Mouse (Mus musculus): ENCODE measurements around the gene Rita1. TPM values are rescaled to one million over a fixed set of nuclear protein-coding genes. Genes with fewer than 3 reads are reported as not detected.

Gene Rita1
- total RNA-seq, 2 experiments from 2014 or later, result 2.3 to 4.7 TPM

DNA sequence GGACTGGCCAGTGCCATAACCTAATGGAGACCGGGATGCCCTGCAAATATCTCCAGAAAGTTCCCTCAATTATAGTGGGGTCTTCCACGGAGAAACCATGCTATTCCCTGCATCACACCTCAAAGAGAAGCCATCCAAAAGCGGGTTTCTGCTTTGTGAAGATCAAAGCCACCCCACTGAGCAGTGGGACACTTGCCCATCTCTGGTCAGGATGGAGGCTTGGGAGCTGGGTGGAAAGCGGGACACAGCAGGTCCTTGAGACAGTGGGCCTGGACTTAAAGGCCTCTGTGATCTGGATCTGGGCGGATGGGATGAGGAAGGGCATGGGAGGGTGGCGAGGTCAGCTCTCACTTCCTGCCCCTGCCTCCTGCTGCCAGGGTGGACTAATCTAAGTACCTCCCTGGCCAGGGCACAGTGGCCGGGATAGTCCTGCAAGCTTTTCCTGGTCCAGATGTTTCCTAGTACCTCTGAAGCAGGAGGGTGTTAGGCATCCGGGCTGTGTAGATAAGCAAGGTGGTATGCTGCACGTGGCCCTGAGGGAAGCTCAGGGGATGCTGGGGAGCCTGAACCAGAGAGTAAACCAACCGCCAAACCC is 37.8 kb downstream of the Rita1 start:
- no peak for ATAC-seq (replicated peaks; ENCODE audit: poor library complexity)

DNA sequence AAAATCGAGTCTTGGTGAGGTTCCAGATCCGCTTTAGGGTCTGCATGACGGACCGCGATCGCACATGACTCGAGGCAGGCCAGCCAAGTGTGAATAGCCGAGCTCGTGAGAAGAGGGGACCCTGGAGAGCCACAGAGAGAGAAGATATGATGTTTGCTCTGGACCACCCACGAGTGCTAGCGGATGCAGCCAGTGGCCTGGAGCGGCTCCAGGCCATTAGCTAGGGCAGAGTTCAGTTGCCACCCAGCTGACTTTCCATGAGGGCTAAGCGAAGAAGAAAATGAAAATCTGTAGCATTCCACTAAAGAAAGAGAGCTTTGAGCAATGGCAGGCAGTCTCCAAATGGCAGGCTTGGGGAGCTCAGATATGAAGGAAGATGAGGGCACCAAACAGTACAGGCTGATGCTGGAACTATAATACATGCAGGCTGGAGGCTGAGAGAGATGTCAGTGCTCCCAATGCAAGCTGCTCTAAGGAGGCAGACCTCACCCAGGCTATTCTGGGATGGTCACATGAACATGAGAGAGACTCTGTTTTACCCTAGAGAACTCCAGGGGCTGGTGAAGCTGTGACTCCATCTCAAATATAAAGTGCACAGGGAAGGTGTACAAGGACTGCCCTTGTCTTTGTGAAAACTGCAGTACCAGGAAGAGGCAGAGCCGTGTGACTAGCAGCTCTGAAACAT is 41.2 kb downstream of the Rita1 start:
- no peak for ATAC-seq (replicated peaks; ENCODE audit: poor library complexity)

- peak; percentile 85 for ATAC-seq (replicated peaks; ENCODE audit: poor library complexity)
Measured at GRCm38 (mm10) chr5:120570289-120570897, 42.0 kb downstream of the Rita1 start.

DNA sequence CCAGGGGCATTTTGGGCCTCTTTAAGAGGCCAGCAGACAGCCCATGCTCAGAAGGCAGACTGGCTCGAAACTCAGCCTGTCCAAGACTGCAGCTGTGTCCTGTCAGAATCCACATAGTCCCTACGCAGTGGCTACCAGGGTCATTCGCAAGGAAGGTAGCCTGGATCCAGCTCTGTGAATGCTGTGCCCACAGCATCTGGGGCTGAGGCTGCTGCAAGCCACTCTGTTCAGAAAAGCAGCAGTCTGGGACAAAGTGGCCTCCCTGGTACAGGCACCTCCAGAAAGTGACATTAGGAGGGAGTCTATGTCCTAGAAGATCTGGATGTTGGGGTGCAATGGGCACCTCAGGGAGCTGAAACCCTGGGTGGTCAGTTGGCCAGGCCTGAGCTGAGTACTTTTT is 42.6 kb downstream of the Rita1 start:
- no peak for ATAC-seq (replicated peaks; ENCODE audit: poor library complexity)

- no peak for ATAC-seq (replicated peaks; ENCODE audit: poor library complexity)
Measured at GRCm38 (mm10) chr5:120568964-120569363, 43.4 kb downstream of the Rita1 start.

- ATAC-seq (replicated peaks; ENCODE audit: poor library complexity), result no peak
Measured at GRCm38 (mm10) chr5:120568336-120568768, 44.0 kb downstream of the Rita1 start.

- ATAC-seq (replicated peaks; ENCODE audit: poor library complexity), result no peak
Measured at GRCm38 (mm10) chr5:120567761-120568211, 44.6 kb downstream of the Rita1 start.

DNA sequence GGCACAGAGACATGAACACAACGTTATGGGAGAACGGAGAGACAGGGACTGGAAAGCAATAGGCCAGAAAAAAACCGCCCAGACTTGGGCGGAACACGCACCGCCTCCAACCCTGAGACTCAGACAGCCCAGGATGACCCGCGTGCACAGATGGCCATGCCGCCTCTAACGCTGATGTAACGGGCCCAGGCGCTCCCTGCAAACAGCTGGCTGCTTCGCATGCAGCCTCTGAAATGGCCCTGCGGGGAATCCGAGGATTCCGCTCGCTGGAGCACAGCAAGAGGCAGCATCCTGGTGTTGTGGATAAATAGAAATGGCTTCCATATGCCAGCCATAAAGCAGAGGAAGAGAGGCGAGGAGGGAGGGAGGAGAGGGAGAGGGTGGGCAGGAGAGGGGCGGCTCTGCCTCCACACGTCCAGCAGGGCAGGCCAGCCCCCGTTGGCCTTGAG is 45.1 kb downstream of the Rita1 start:
- ATAC-seq (replicated peaks; ENCODE audit: poor library complexity), result no peak

GRCm38 (mm10) chr5:120566681-120567252 is 45.6 kb downstream of the Rita1 start:
- no peak for ATAC-seq (replicated peaks; ENCODE audit: poor library complexity)

DNA sequence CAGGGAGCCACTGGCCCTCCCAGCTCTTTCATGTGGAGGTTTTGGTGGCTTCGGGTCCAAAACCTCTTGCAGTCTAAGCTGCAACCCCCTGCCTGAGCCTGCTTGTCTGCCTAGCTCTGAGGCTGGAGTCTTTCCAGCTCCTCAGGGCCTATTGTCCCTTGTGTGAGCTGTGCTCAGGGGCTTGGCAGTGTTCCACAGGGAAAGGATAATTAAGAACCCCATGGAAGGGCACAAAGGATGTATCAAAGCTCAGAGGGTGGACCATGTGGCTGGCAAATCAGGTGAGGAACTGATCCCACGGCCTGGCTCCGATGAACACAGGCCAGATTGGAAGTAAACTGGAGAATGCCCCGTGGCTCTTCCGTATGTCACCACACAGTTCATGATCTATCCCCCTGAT is 46.3 kb downstream of the Rita1 start:
- no peak for ATAC-seq (replicated peaks; ENCODE audit: poor library complexity)

- no peak for ATAC-seq (replicated peaks; ENCODE audit: poor library complexity)
Measured at GRCm38 (mm10) chr5:120565171-120565905, 47.1 kb downstream of the Rita1 start.

- no peak for ATAC-seq (replicated peaks; ENCODE audit: poor library complexity)
Measured at GRCm38 (mm10) chr5:120563914-120564311, 48.5 kb downstream of the Rita1 start.

GRCm38 (mm10) chr5:120562956-120563913 is 49.2 kb downstream of the Rita1 start:
- no peak for ATAC-seq (replicated peaks; ENCODE audit: poor library complexity)

DNA sequence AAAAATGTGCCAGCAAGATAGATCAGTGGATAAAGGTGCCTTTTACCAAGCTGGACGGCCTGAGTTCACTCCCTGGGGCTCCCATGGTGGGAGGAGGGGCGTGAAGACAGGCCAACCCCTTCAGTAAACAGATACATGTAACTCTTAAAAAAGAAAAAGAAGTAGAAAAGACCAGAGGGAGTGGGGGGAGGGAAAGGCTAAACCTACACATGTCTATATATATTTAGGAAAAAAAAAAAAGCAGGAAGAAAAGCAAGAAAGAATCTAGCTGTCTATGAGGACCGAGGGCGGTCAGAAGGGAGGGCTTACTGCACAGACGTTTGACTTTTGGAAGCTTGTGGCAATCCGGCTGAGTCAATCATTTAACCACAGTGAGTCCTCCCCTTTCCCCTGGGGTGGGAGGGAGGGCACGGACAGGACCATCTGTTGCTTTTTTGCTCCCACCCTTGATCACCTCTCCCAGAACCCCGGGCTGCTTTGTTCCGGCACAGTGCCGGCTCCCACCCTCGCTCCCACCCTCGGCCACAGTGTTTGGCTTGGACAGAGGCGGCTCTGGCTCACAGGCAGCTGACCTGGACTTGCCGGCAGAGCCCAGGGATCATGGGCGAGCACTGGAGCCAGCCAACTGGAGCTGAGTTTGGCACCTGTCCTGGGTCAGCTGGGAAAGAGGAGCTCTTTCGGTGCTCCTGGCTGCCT is 51.6 kb downstream of the Rita1 start:
- ATAC-seq (replicated peaks; ENCODE audit: poor library complexity), result peak; percentile 58

DNA sequence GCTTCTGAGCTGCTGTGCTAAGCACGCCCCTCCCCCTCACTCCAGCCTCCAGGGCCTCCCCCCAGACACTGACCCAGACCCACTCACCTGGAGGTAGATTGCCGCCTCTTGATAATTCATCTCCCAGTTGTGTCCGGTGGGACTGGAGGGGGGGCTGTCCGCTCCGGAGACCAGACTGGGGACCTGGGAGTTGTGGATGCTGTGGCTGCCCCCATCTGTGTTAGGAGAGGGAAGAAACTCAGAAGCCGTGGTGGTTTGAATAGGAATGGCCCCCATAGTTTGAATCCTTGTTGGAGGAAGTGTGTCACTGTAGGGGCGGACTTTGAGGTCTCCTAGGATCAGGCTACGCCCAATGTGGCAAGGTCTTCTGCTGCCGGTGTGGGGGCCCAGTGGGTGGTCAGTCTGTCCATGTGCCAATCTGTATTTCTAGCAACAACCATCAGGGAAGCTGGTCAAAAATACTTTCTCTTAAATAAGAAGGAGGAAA is 52.2 kb downstream of the Rita1 start:
- peak; percentile 45 for ATAC-seq (replicated peaks; ENCODE audit: poor library complexity)

DNA sequence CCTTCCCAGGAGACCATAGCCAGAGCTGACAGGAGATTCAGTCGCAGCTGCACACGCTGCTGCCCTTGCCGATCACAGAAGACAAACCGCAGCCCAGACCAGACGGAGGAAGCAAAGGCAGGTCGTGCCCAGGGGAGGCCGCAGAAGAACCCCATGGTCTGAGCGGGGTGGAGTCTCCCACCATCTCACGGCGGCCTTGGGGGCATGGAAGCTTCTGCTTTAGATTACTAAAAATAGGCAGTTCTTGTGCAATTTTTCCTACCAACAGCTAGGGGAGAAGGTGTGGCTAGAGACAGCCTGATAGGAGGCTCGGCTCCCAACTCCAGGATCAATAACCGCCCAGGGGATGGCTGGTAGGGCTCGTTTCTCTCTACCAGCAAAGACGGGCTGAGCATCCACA is 53.6 kb downstream of the Rita1 start:
- ATAC-seq (replicated peaks; ENCODE audit: poor library complexity), result peak; percentile 78

DNA sequence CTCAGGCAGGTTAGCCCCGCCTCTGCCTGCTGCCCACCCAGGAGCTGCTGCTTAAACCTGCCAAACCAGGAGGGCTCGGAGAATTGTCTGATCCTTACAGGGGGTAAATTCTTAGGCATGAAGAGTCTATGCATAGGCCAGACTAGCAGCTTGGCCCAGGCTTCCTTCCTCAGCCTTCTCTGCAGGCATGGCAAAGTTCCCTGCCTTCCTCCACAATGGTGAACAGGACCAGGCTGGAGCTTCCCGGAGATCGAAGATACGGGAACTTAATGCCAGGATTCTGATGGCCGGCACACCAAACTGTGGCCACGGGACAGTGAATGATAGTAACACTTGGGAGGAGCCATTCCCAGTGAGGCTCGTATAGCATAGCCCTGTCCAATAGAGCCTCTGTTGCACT is 54.3 kb downstream of the Rita1 start:
- no peak for ATAC-seq (replicated peaks; ENCODE audit: poor library complexity)

GRCm38 (mm10) chr5:120555871-120556270 is 56.5 kb downstream of the Rita1 start:
- ATAC-seq (replicated peaks; ENCODE audit: poor library complexity), result no peak

DNA sequence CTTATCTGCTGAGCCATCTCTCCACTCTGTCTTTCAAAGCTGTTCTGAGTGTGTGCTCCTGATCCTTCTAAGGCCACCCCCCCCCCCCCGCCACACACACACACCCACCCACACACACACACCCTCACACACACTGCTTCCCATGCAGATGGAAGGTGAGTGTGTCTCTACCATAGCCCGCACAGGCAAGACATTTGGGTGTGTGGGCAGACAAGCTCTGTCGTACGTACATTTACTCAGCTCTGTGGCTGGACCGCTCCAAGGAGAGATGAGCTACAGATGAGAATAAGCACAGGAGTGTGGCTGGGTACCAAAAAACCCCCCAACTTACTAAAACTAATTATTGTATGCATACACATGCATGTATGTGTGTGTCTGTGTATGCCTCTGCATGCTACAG is 61.7 kb downstream of the Rita1 start:
- ATAC-seq (replicated peaks; ENCODE audit: poor library complexity), result no peak
